In the genomic region with DNA sequence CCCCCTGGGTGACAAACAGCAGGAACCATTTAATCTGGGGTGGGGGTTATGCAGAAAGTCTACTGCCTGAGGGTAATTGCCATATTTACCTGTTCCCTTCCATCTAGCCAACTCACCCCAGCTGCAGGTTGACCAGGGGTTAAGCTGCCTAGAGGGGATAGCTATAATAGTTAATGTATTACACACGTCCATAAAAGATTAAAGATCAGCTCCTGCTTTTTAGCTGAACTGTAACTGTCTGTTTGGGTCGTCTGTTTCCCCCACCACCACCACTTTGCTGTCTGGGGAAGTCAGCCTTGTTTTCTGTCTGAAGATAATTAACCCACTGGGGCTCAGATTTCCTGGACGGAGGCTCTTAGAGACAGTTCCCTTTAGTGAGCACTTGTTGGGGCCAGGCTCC, we compare ENCODE assay signal across 19 mouse cellular contexts. TPM values are rescaled to one million over a fixed set of nuclear protein-coding genes. Genes with fewer than 3 reads are reported as not detected.
DNase-seq lines count a peak whose midpoint lies in the region; ATAC-seq lines count a peak whose summit lies in the region.
"Had no signal": no experiment of that assay in that cellular context is flagged by ENCODE, and none has a peak within 500 bp of the region (broad histone marks: within the 10 kb centered on the region; RNA-seq: fewer than 3 reads in every experiment).

No protein-coding gene starts in this region.

- H3K4me3 ChIP-seq in intestine, embryonic 15.5 days (replicated peaks), result no peak overlapping the region
- no peak overlapping the region for H3K4me3 ChIP-seq in liver, embryonic 15.5 days (replicated peaks)
- H3K4me3 ChIP-seq in hindbrain, embryonic 14.5 days (replicated peaks; ENCODE audit: low read length), result no peak overlapping the region
- H3K4me3 ChIP-seq: erythroblast, embryonic 14.5 days; neural tube, embryonic 15.5 days had no signal

- WGBS in intestine, embryonic 15.5 days, result 2% methylated on average over 3 of the region's 3 CpGs
- WGBS in liver, embryonic 15.5 days (ENCODE audit: insufficient replicate concordance), result 8% methylated on average over 3 of the region's 3 CpGs
- WGBS in hindbrain, embryonic 14.5 days, result 35% methylated on average over 3 of the region's 3 CpGs

- intact Hi-C loops in left cerebral cortex, postnatal 25 days (cut with DNase I), result no loop called here

- peak; percentile 69 to 87 for DNase-seq in kidney, adult 8-10 months
- DNase-seq in kidney, postnatal 36 days, result peak; percentile 57 to 85
- DNase-seq in hindbrain, embryonic 14.5 days (ENCODE audit: low spot score), result no peak
- DNase-seq in left cerebral cortex, postnatal 25 days (ENCODE audit: low spot score in 2 of 2), result no peak
- no peak for DNase-seq in T-cell, adult 2 months (ENCODE audit: low spot score)
- DNase-seq: adrenal gland, postnatal 25 days; cerebellum, adult 9-11 months; forebrain, postnatal 0 days; gastrocnemius, postnatal 10 days; thymus, postnatal 36 days had no signal

- H3K36me3 ChIP-seq in intestine, embryonic 15.5 days, result no peaks in the 10 kb centered on the region
- H3K36me3 ChIP-seq in liver, embryonic 15.5 days (replicated peaks), result no peaks in the 10 kb centered on the region
- no peaks in the 10 kb centered on the region for H3K36me3 ChIP-seq in hindbrain, embryonic 14.5 days (replicated peaks; ENCODE audit: control insufficient read depth, insufficient read depth)
- H3K36me3 ChIP-seq: G1E; neural tube, embryonic 15.5 days had no signal

- H3K27ac ChIP-seq in intestine, embryonic 15.5 days, result peak overlapping the region; percentile 73
- no peak overlapping the region; the same call in 1 of the 2 replicates for H3K27ac ChIP-seq in liver, embryonic 15.5 days (replicated peaks)
- no peak overlapping the region for H3K27ac ChIP-seq in hindbrain, embryonic 14.5 days
- H3K27ac ChIP-seq: hindbrain, postnatal 0 days; neural tube, embryonic 15.5 days; stomach, postnatal 0 days had no signal

- ATAC-seq in intestine, embryonic 15.5 days, result peak; percentile 86
- peak; percentile 29; the same call in 1 of the 2 replicates for ATAC-seq in liver, embryonic 15.5 days (ENCODE audit: insufficient read depth)
- ATAC-seq in hindbrain, embryonic 14.5 days (ENCODE audit: low FRiP score), result no peak
- ATAC-seq in megakaryocyte, adult 5-6 weeks (ENCODE audit: poor library complexity, severe bottlenecking), result no peak
- ATAC-seq: forebrain, postnatal 0 days; hindbrain, postnatal 0 days; lung, postnatal 0 days had no signal

- H3K9me3 ChIP-seq in intestine, embryonic 15.5 days, result no peaks in the 10 kb centered on the region
- H3K9me3 ChIP-seq in liver, embryonic 15.5 days (replicated peaks), result no peaks in the 10 kb centered on the region
- H3K9me3 ChIP-seq in hindbrain, embryonic 14.5 days (ENCODE audit: control insufficient read depth, low read length), result no peaks in the 10 kb centered on the region
- H3K9me3 ChIP-seq: G1E; neural tube, embryonic 15.5 days had no signal

- H3K9ac ChIP-seq in intestine, embryonic 15.5 days, result no peak overlapping the region
- H3K9ac ChIP-seq in liver, embryonic 15.5 days, result no peak overlapping the region
- H3K9ac ChIP-seq in hindbrain, embryonic 14.5 days, result no peak overlapping the region
- H3K9ac ChIP-seq: forebrain, postnatal 0 days; neural tube, embryonic 15.5 days had no signal

- H3K27me3 ChIP-seq in intestine, embryonic 15.5 days (replicated peaks), result no peaks in the 10 kb centered on the region
- H3K27me3 ChIP-seq in liver, embryonic 15.5 days, result no peaks in the 10 kb centered on the region
- H3K27me3 ChIP-seq in hindbrain, embryonic 14.5 days (ENCODE audit: control insufficient read depth, insufficient read depth, low read length), result no peaks in the 10 kb centered on the region
- H3K27me3 ChIP-seq: neural tube, embryonic 15.5 days had no signal

- peak overlapping the region; percentile 25 for H3K4me2 ChIP-seq in intestine, embryonic 15.5 days (replicated peaks)
- H3K4me2 ChIP-seq in liver, embryonic 15.5 days, result no peak overlapping the region
- no peak overlapping the region for H3K4me2 ChIP-seq in hindbrain, embryonic 14.5 days (replicated peaks)
- H3K4me2 ChIP-seq: neural tube, embryonic 15.5 days had no signal

- H3K4me1 ChIP-seq in intestine, embryonic 15.5 days (replicated peaks), result no peaks in the 10 kb centered on the region; the same call in 1 of the 2 replicates
- peaks cover 35% of the 10 kb centered on the region for H3K4me1 ChIP-seq in liver, embryonic 15.5 days (replicated peaks)
- no peaks in the 10 kb centered on the region for H3K4me1 ChIP-seq in hindbrain, embryonic 14.5 days (replicated peaks; ENCODE audit: control insufficient read depth, insufficient read depth, low read length)
- H3K4me1 ChIP-seq: neural tube, embryonic 15.5 days had no signal

RNA-seq across cellular contexts. Expression of a gene that starts 6.2 kb away (rescaled TPM):
- 18.9 and 21.3 TPM in 2 replicates for polyA plus RNA-seq in intestine, embryonic 15.5 days (2015; fragmentation: Nextera tagmentation; extraction: Ambion mirVana)
- polyA plus RNA-seq in liver, embryonic 15.5 days (2015; fragmentation: Nextera tagmentation; extraction: Ambion mirVana), result 10.7 and 11.2 TPM in 2 replicates
- polyA plus RNA-seq in hindbrain, embryonic 14.5 days (2014; fragmentation: Nextera tagmentation; extraction: Ambion mirVana), result 8.5 and 10.7 TPM in 2 replicates
- total RNA-seq in megakaryocyte, adult 5-6 weeks (2015), result 9.0 and 11.4 TPM in 2 replicates
- 7.7 and 12.5 TPM in 2 replicates for total RNA-seq in megakaryocyte, adult 5-6 weeks (2017)
- 10 to 100 TPM in 1 of 2 experiments, 1 to 10 TPM in 1; 8.5 to 10.8 TPM for total RNA-seq in left cerebral cortex, postnatal 25 days (2021)

RNA-seq across cellular contexts. Expression of a gene that starts 40.4 kb away (rescaled TPM):
- polyA plus RNA-seq in intestine, embryonic 15.5 days (2015; fragmentation: Nextera tagmentation; extraction: Ambion mirVana), result 10.8 and 11.2 TPM in 2 replicates
- polyA plus RNA-seq in liver, embryonic 15.5 days (2015; fragmentation: Nextera tagmentation; extraction: Ambion mirVana), result 7.4 and 7.8 TPM in 2 replicates
- 6.7 and 7.1 TPM in 2 replicates for polyA plus RNA-seq in hindbrain, embryonic 14.5 days (2014; fragmentation: Nextera tagmentation; extraction: Ambion mirVana)
- total RNA-seq in megakaryocyte, adult 5-6 weeks (2015), result 7.4 TPM in 2 replicates
- total RNA-seq in megakaryocyte, adult 5-6 weeks (2017), result 5.2 and 5.6 TPM in 2 replicates
- 10 to 100 TPM in 1 of 2 experiments, 1 to 10 TPM in 1; 9.5 to 10.2 TPM for total RNA-seq in left cerebral cortex, postnatal 25 days (2021)

RNA-seq across cellular contexts. Expression of a gene that starts 47.6 kb away (rescaled TPM):
- 17.4 and 17.6 TPM in 2 replicates for polyA plus RNA-seq in intestine, embryonic 15.5 days (2015; fragmentation: Nextera tagmentation; extraction: Ambion mirVana)
- polyA plus RNA-seq in liver, embryonic 15.5 days (2015; fragmentation: Nextera tagmentation; extraction: Ambion mirVana), result 8.0 and 8.6 TPM in 2 replicates
- polyA plus RNA-seq in hindbrain, embryonic 14.5 days (2014; fragmentation: Nextera tagmentation; extraction: Ambion mirVana), result 8.1 and 9.2 TPM in 2 replicates
- total RNA-seq in megakaryocyte, adult 5-6 weeks (2015), result 33.8 and 36.3 TPM in 2 replicates
- total RNA-seq in megakaryocyte, adult 5-6 weeks (2017), result 6.6 and 13.2 TPM in 2 replicates
- total RNA-seq in left cerebral cortex, postnatal 25 days (2021), result 10 to 100 TPM in 1 of 2 experiments, 1 to 10 TPM in 1; 8.3 to 11.3 TPM

Comparison
In these comparisons a context has a peak if more than half of its experiments do, and no peak if none do; other contexts are left out.
1. ATAC-seq: peak in intestine, embryonic 15.5 days (single experiment) and liver, embryonic 15.5 days (single experiment); none in hindbrain, embryonic 14.5 days (single experiment) and megakaryocyte, adult 5-6 weeks (single experiment).
2. DNase-seq: peak in kidney, adult 8-10 months (2 of 2) and kidney, postnatal 36 days (2 of 2); none in hindbrain, embryonic 14.5 days (single experiment), left cerebral cortex, postnatal 25 days (0 of 2) and T-cell, adult 2 months (single experiment).